Mouse (Mus musculus) heart, adult 2 months (tissue): ENCODE data around the gene Gadd45a. TPM values are rescaled to one million over a fixed set of nuclear protein-coding genes. Genes with fewer than 3 reads are reported as not detected.

ENCODE experiments used
- DNase-seq, 2 experiments: peaks; one replicate each; pipeline ENCODE4 v3.0.0; 2021
- H3K27ac ChIP-seq: fragments of 200-600 bp; 2 replicates; pipeline ENCODE4 v1.8.1; 2022
- H3K27me3 ChIP-seq: fragments of 200-500 bp; 2 replicates; pipeline ENCODE4 v1.6.1; 2012; ENCODE audit warnings: mild to moderate bottlenecking, low read length, inconsistent platforms, mixed read lengths; ENCODE audit not compliant: control insufficient read depth, insufficient read depth
- H3K36me3 ChIP-seq: fragments of 200-500 bp; 2 replicates; pipeline ENCODE4 v1.6.1; 2012; ENCODE audit warnings: low read length, inconsistent platforms; ENCODE audit not compliant: control insufficient read depth, insufficient read depth
- H3K4me1 ChIP-seq: fragments of 200-500 bp; 2 replicates; pipeline ENCODE4 v1.6.1; 2011; ENCODE audit warnings: low read length; ENCODE audit not compliant: control insufficient read depth, insufficient read depth
- H3K4me3 ChIP-seq: fragments of 200-600 bp; 2 replicates; pipeline ENCODE4 v1.8.1; 2022
- H3K79me2 ChIP-seq: fragments of 200-500 bp; replicated peaks from 2 replicates; pipeline ENCODE4 v1.6.1; 2012; ENCODE audit warnings: mild to moderate bottlenecking, inconsistent platforms, low read length, moderate library complexity, mixed read lengths; ENCODE audit not compliant: control insufficient read depth, insufficient read depth
- H3K9ac ChIP-seq: fragments of 200-500 bp; 2 replicates; pipeline ENCODE4 v1.6.1; 2012; ENCODE audit warnings: low read depth, mild to moderate bottlenecking, control low read depth, inconsistent platforms, low read length, mixed read lengths
- CTCF ChIP-seq: fragments of 200-600 bp; IDR thresholded peaks from 2 replicates; pipeline ENCODE4 v1.8.1; 2022; ENCODE audit warnings: antibody characterized with exemption, mild to moderate bottlenecking, moderate library complexity
- EP300 ChIP-seq: fragments of 200-500 bp; IDR thresholded peaks from 2 replicates; pipeline ENCODE4 v1.6.1; 2011; ENCODE audit warnings: low read depth, low read length, control low read depth; ENCODE audit not compliant: insufficient read depth
- POLR2A ChIP-seq: fragments of 200-500 bp; IDR thresholded peaks from 2 replicates; pipeline ENCODE4 v1.6.1; 2011; ENCODE audit warnings: mild to moderate bottlenecking, low read depth, low read length, control low read depth; ENCODE audit not compliant: insufficient read depth
- WGBS: fragments of 180-500 bp; shearing (Covaris S2); methylation state at CpG from one replicate; pipeline ENCODE4 v1.1.7; 2018; 5-methylcytosine and 5-hydroxymethylcytosine counted together
- intact Hi-C: fragments of 180-260 bp; cut with DNase I; formaldehyde crosslinking; loops from one replicate; pipeline ENCODE4 v1.15.1; 2025
- polyA plus RNA-seq: library from polyadenylated mRNA; depleted of rRNA; stranded (reverse); fragments of >200 nt; gene quantifications from 2 replicates; pipeline ENCODE4 v1.2.3, GENCODE M21; 2012
- total RNA-seq, 2 experiments: library from RNA; stranded (reverse); gene quantifications; 2 replicates each; pipeline ENCODE4 v1.2.3; 2021

Gadd45a gene
- total and polyA plus RNA-seq, 3 experiments: 14.6 to 30.3 (median 16.1) TPM

DNA sequence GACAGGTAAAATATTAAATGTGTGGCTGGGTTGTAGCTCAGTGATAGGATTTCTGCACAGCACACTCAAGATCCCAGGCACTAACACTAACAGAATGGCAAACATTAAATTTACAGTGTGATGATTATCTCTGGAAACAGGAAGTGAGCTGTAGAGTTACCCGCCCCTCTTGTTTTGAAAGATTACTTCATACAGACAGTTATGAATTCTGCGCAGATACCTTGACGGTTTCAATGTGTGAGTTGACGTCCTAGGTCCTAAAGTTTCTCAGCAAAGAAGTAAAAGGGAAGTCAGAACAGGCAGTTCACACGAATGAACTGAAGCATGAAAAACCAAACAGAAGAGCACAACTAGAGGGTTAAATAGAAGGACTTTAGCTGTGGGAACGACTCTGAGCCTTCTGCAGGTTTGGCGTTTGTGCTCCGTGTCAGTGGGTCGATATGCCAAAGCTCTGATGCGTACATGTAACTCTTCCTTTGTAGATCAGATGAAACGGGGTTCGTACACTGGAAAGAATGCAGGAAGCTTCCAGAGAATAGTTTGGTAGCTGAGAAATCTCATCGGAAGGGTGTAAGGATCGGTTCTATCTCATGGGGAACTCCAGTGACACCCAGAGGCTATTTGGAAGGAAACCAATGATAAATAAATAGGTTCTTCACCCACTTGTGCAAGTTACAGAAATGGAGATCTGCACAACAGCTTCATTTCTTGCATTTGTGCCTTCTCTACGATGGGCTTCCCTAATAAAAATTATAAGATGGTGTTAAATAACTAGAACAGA is 19.0 kb upstream of the Gadd45a start:
- H3K4me3 ChIP-seq: no peak overlapping the region
- H3K4me1 ChIP-seq: peaks cover 4% of the 10 kb centered on the region
- no peak overlapping the region for H3K27ac ChIP-seq
- DNase-seq: no peak
- no peaks in the 10 kb centered on the region; the same call in 1 of the 2 replicates for H3K36me3 ChIP-seq
- H3K9ac ChIP-seq: no peak overlapping the region
- intact Hi-C loops: no loop called here
- TF ChIP-seq CTCF: no peak
- TF ChIP-seq EP300: no peak
- no peak for TF ChIP-seq POLR2A
- 59% methylated on average over 15 of the region's 15 CpGs for WGBS
- no peaks in the 10 kb centered on the region for H3K79me2 ChIP-seq
- no peaks in the 10 kb centered on the region for H3K27me3 ChIP-seq

DNA sequence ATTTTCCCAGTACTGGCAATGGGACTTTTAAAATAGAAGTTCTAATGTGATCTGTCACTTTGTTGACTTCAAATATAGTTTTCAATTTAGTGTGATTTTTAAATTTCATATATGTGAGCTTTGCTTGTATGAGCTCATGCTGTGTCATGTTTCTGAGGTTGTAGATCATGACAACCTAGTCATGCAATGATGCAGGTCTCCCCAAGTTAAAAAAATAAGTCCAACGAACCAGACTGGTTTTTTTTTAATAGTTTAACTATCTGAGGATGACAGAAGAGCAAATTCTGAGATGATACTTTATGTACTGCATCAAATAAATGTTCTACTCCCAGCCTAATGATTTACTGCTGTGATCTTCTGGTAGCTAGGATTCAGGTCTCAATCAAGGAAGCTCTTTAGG is 12.8 kb upstream of the Gadd45a start:
- WGBS: 61% methylated on average over 1 of the region's 1 CpGs
- intact Hi-C loops: no loop called here
- no peaks in the 10 kb centered on the region for H3K4me1 ChIP-seq
- TF ChIP-seq EP300: no peak
- TF ChIP-seq POLR2A: no peak
- no peak for TF ChIP-seq CTCF
- no peaks in the 10 kb centered on the region for H3K79me2 ChIP-seq
- no peaks in the 10 kb centered on the region for H3K36me3 ChIP-seq
- no peaks in the 10 kb centered on the region for H3K27me3 ChIP-seq
- H3K9ac ChIP-seq: no peak overlapping the region
- no peak for DNase-seq
- H3K4me3 ChIP-seq: no peak overlapping the region
- no peak overlapping the region for H3K27ac ChIP-seq

DNA sequence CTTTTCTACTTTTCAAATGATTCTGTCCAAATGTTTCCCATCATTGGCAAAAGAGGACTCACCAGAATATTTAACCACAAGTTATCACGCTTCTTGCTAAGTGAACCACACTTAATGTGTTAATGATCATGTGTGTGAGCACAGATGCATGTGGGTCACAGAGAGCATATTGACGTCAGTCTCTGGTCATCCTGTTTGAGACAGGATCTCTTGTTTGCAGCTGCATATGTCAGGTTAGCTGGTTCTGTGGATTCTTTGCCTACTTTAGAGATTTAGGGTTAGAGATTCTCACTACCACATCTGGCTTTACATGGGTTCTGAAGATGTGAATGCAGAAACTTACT is 12.4 kb upstream of the Gadd45a start:
- no peak overlapping the region for H3K27ac ChIP-seq
- no peak overlapping the region for H3K9ac ChIP-seq
- H3K79me2 ChIP-seq: no peaks in the 10 kb centered on the region
- DNase-seq: no peak
- intact Hi-C loops: no loop called here
- H3K27me3 ChIP-seq: no peaks in the 10 kb centered on the region
- TF ChIP-seq CTCF (no peak), EP300 (no peak), POLR2A (no peak)
- 76% methylated on average over 2 of the region's 2 CpGs for WGBS
- H3K36me3 ChIP-seq: no peaks in the 10 kb centered on the region
- no peaks in the 10 kb centered on the region for H3K4me1 ChIP-seq
- H3K4me3 ChIP-seq: no peak overlapping the region

DNA sequence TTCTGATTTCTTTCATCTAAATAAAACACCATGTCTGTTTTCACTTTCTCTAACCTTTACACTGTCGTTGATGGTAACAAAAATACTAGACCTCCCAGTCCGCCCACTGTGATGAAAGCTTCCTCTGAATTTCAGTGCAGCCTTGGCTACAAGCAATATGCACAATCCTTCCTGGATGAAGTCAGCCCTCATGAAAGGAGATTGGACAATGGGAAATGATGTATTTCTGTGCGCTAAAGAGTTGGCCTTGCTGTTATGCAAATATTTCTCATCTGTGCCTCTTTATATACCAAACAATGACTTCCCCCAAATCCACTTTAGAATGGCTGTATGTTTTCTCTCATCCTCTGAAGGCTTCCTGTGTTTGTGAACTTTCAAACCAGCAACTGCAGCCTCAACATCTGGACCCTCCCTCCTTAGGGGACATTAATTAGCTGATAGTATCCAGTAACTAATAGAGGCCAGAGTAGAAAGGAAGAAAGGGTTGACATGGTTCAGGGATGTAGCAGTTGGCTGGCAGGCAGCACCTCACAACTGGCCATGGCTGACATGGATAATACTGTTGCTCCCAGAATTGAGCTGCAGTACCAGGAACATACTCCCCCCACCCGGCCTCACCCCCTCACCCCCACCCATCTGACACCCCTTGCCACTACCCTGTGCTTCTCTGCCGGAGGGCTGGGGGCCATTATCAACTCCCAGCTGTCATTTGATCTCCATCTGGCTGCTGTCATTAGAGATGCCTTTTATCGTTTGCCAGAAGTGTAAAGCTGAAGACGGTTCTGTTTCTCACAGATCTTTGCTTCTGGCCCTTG is 11.8 kb upstream of the Gadd45a start:
- Histone ChIP-seq H3K79me2 (no peaks in the 10 kb centered on the region), H3K36me3 (no peaks in the 10 kb centered on the region), H3K4me1 (no peaks in the 10 kb centered on the region), H3K27ac (no peak overlapping the region), H3K9ac (no peak overlapping the region), H3K27me3 (no peaks in the 10 kb centered on the region), H3K4me3 (no peak overlapping the region)
- TF ChIP-seq POLR2A (no peak), CTCF (no peak), EP300 (no peak)
- DNase-seq: no peak
- intact Hi-C loops: no loop called here
- WGBS: 41% methylated on average over 7 of the region's 7 CpGs

DNA sequence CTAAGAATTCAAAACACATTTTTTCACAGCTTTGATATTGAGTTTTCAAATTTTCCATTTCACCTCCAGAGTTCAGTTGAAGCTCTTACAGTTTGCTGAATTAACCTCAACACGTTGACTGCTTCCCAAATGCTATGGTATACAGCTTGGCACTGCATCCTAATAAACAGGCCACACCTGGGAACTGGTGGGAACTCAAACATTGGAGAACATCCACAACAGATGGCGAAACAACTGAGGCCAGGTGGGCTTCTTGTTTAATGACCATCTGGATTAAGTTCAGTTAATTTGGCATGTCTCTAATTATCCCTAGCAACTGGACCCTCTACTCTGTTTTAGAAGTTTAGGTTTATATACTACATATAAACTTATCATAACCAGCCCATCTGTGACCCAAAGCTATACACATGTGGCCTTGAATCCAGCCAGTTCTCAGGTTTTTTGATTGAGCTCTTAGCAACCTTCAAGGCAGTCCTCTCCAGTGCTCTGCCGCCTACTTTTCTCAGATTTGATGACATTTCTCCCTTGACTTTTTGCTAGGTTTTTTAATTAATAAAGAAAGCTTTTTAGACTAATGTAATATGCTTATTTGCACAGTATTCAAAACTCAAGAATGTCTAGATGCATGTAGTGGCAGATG is 10.9 kb upstream of the Gadd45a start:
- DNase-seq: no peak
- Histone ChIP-seq H3K4me1 (no peaks in the 10 kb centered on the region), H3K36me3 (no peaks in the 10 kb centered on the region), H3K27me3 (no peaks in the 10 kb centered on the region), H3K9ac (no peak overlapping the region), H3K27ac (no peak overlapping the region), H3K79me2 (no peaks in the 10 kb centered on the region), H3K4me3 (no peak overlapping the region)
- TF ChIP-seq CTCF (no peak), POLR2A (no peak), EP300 (no peak)
- WGBS: 95% methylated on average over 3 of the region's 3 CpGs
- intact Hi-C loops: no loop called here

DNA sequence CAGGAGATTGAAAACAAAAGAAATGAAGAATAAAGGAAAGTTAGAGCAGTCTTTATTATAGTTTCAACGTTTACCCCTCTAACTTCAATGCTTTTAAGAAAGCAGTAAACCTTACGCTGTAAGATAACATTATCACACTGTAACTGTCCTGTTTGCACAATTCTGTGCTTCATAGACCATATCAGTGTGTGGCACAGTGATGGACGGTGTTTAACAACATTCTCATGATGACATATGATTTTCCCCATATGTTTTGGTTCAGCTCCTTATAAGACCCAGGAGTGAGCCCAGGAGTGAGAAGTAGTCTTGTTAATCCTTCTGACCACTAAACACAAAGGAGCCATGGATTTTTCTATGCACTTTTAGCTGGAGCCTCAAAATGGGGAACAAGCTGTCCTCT is 9.7 kb upstream of the Gadd45a start:
- no peak for DNase-seq
- Histone ChIP-seq H3K9ac (no peak overlapping the region), H3K27me3 (no peaks in the 10 kb centered on the region), H3K79me2 (no peaks in the 10 kb centered on the region), H3K36me3 (no peaks in the 10 kb centered on the region), H3K4me3 (no peak overlapping the region), H3K27ac (no peak overlapping the region), H3K4me1 (no peaks in the 10 kb centered on the region)
- WGBS: 75% methylated on average over 3 of the region's 3 CpGs
- intact Hi-C loops: no loop called here
- no peak for TF ChIP-seq EP300
- TF ChIP-seq CTCF: no peak
- no peak for TF ChIP-seq POLR2A
